Mouse (Mus musculus): ENCODE measurements around the gene Ranbp3.
"Not testable (repeated sequence)": the region's sequence is repeated elsewhere in the genome, so short reads cannot be mapped to it uniquely, and the experiment has no call there.

GRCm38 (mm10) chr17:56629800-56630781, 43.0 kb upstream of the Ranbp3 start:
- not testable (repeated sequence) for TF ChIP-seq CTCF (IDR thresholded peaks at IDR 0.05 in 2 of 3, conservative IDR thresholded peaks at IDR 0.05 in 1 of 3; ENCODE audit: control insufficient read depth in 1 of 3, insufficient read depth in 1 of 3, low read depth in 2 of 3, low read length in 3 of 3, poor library complexity in 1 of 3, severe bottlenecking in 1 of 3); RAD21 (IDR thresholded peaks at IDR 0.05; ENCODE audit: low read depth, low read length); KAT2A (conservative IDR thresholded peaks at IDR 0.05; ENCODE audit: low read depth, low read length); POLR2AphosphoS2 (IDR thresholded peaks at IDR 0.05; ENCODE audit: low read length); ZC3H11A (IDR thresholded peaks at IDR 0.05; ENCODE audit: low read depth, low read length); RCOR1 (IDR thresholded peaks at IDR 0.05; ENCODE audit: low read depth, low read length); CHD2 (IDR thresholded peaks at IDR 0.05; ENCODE audit: low read length); ZNF384 (IDR thresholded peaks at IDR 0.05; ENCODE audit: low read depth, low read length)
- TF ChIP-seq MXI1 (IDR thresholded peaks at IDR 0.05; ENCODE audit: low read depth, low read length), result peak; percentile 85
- TF ChIP-seq POLR2A (IDR thresholded peaks at IDR 0.05; ENCODE audit: control insufficient read depth in 1 of 2, insufficient read depth in 1 of 2, low read depth in 1 of 2, low read length in 2 of 2, poor library complexity in 1 of 2), result peak in 1 of 2 experiments; percentile 61; a peak in 1 of 4 replicates
- peak; percentile 67; the same call in 1 of the 2 replicates for TF ChIP-seq ELF1 (IDR thresholded peaks at IDR 0.05; ENCODE audit: low read depth, low read length)
- peak; percentile 79 for TF ChIP-seq HCFC1 (IDR thresholded peaks at IDR 0.05; ENCODE audit: low read depth, low read length)
- TF ChIP-seq MYC (IDR thresholded peaks at IDR 0.05; ENCODE audit: low read depth, low read length), result peak; percentile 68

Measured in MEL (cell line).